Mouse (Mus musculus) midbrain, embryonic 15.5 days (tissue): ENCODE results near the gene Pkig. TPM values are rescaled to one million over a fixed set of nuclear protein-coding genes. Genes with fewer than 3 reads are reported as not detected.

ENCODE experiments used
- ATAC-seq: fragments of 200-750 bp; cut with Nextera tagmentation; replicated peaks from 2 replicates; pipeline ENCODE4 v1.8.0; 2017; ENCODE audit warnings: moderate TSS enrichment
- H3K27ac ChIP-seq: fragments of 300-500 bp; sonication (generic); 2 replicates; pipeline ENCODE4 v1.5.1; 2015; ENCODE audit warnings: mild to moderate bottlenecking, inconsistent platforms
- H3K27me3 ChIP-seq: fragments of 300-500 bp; sonication (generic); replicated peaks from 2 replicates; pipeline ENCODE4 v1.6.1; 2015; ENCODE audit warnings: inconsistent platforms
- H3K36me3 ChIP-seq: fragments of 300-500 bp; sonication (generic); replicated peaks from 2 replicates; pipeline ENCODE4 v1.6.1; 2015; ENCODE audit warnings: inconsistent platforms
- H3K4me1 ChIP-seq: fragments of 300-500 bp; sonication (generic); 2 replicates; pipeline ENCODE4 v1.6.1; 2015; ENCODE audit warnings: inconsistent platforms
- H3K4me2 ChIP-seq: fragments of 300-500 bp; sonication (generic); 2 replicates; pipeline ENCODE4 v1.6.1; 2015; ENCODE audit warnings: inconsistent platforms, mild to moderate bottlenecking, moderate library complexity
- H3K4me3 ChIP-seq: fragments of 300-500 bp; sonication (generic); 2 replicates; pipeline ENCODE4 v1.5.1; 2015; ENCODE audit warnings: mild to moderate bottlenecking, inconsistent platforms
- H3K9ac ChIP-seq: fragments of 300-500 bp; sonication (generic); 2 replicates; pipeline ENCODE4 v1.6.1; 2015; ENCODE audit warnings: mild to moderate bottlenecking, inconsistent platforms
- H3K9me3 ChIP-seq: fragments of 300-500 bp; sonication (generic); 2 replicates; pipeline ENCODE4 v1.6.1; 2016; ENCODE audit warnings: inconsistent platforms
- WGBS: fragments of 180-500 bp; shearing (Covaris S2); methylation state at CpG from one replicate; pipeline ENCODE4 v1.1.7; 2015; ENCODE audit warnings: mixed read lengths; 5-methylcytosine and 5-hydroxymethylcytosine counted together
- polyA plus RNA-seq: library from polyadenylated mRNA; unstranded; fragments of >200 nt; fragmentation: Nextera tagmentation; extraction: Ambion mirVana; gene quantifications from 2 replicates; pipeline ENCODE4 v1.2.1, GENCODE M21; 2015

The Pkig gene
- polyA plus RNA-seq, 1 experiment from 2014 or later = 125 TPM

- Histone ChIP-seq H3K27ac (no peak overlapping the region), H3K4me3 (no peak overlapping the region), H3K9ac (no peak overlapping the region), H3K4me2 (no peak overlapping the region), H3K36me3 (no peaks in the 10 kb centered on the region), H3K27me3 (no peaks in the 10 kb centered on the region), H3K9me3 (no peaks in the 10 kb centered on the region), H3K4me1 (no peaks in the 10 kb centered on the region)
- no peak for ATAC-seq
- 19% methylated on average over 2 of the region's 2 CpGs for WGBS
These were observed 98.5 kb downstream of the Pkig start for GRCm38 (mm10) chr2:163756723-163757122.

- 86% methylated on average over 2 of the region's 2 CpGs for WGBS
- H3K36me3 ChIP-seq = no peaks in the 10 kb centered on the region
- H3K9me3 ChIP-seq = no peaks in the 10 kb centered on the region
- H3K27me3 ChIP-seq = no peaks in the 10 kb centered on the region
- H3K9ac ChIP-seq = no peak overlapping the region
- H3K4me2 ChIP-seq = no peak overlapping the region
- H3K4me3 ChIP-seq = no peak overlapping the region
- H3K27ac ChIP-seq = no peak overlapping the region
- no peak for ATAC-seq
- no peaks in the 10 kb centered on the region for H3K4me1 ChIP-seq
These were observed 100.0 kb downstream of the Pkig start for GRCm38 (mm10) chr2:163758146-163758545.

GRCm38 (mm10) chr2:163760589-163760988 is 102.4 kb downstream of the Pkig start:
- Histone ChIP-seq H3K4me1 (no peaks in the 10 kb centered on the region), H3K4me2 (no peak overlapping the region), H3K36me3 (no peaks in the 10 kb centered on the region), H3K9ac (no peak overlapping the region), H3K4me3 (no peak overlapping the region), H3K27me3 (no peaks in the 10 kb centered on the region), H3K9me3 (no peaks in the 10 kb centered on the region), H3K27ac (no peak overlapping the region)
- WGBS = 87% methylated on average over 6 of the region's 6 CpGs
- ATAC-seq = no peak

- Histone ChIP-seq H3K36me3 (no peaks in the 10 kb centered on the region), H3K4me3 (no peak overlapping the region), H3K9ac (no peak overlapping the region), H3K27me3 (no peaks in the 10 kb centered on the region), H3K4me2 (no peak overlapping the region), H3K27ac (no peak overlapping the region), H3K9me3 (no peaks in the 10 kb centered on the region), H3K4me1 (no peaks in the 10 kb centered on the region)
- 90% methylated on average over 7 of the region's 7 CpGs for WGBS
- ATAC-seq = no peak
These were observed 103.2 kb downstream of the Pkig start for GRCm38 (mm10) chr2:163761402-163761801.

GRCm38 (mm10) chr2:163766261-163766660 is 108.1 kb downstream of the Pkig start:
- no peak overlapping the region for H3K4me3 ChIP-seq
- H3K9ac ChIP-seq = no peak overlapping the region
- no peaks in the 10 kb centered on the region for H3K27me3 ChIP-seq
- no peaks in the 10 kb centered on the region for H3K4me1 ChIP-seq
- H3K4me2 ChIP-seq = no peak overlapping the region
- no peaks in the 10 kb centered on the region for H3K9me3 ChIP-seq
- ATAC-seq = no peak
- H3K27ac ChIP-seq = no peak overlapping the region
- H3K36me3 ChIP-seq = no peaks in the 10 kb centered on the region

GRCm38 (mm10) chr2:163766890-163767289 is 108.7 kb downstream of the Pkig start:
- no peaks in the 10 kb centered on the region for H3K4me1 ChIP-seq
- no peaks in the 10 kb centered on the region for H3K36me3 ChIP-seq
- H3K9ac ChIP-seq = no peak overlapping the region
- no peak for ATAC-seq
- H3K27ac ChIP-seq = no peak overlapping the region
- H3K4me3 ChIP-seq = no peak overlapping the region
- WGBS = 87% methylated on average over 1 of the region's 1 CpGs
- no peaks in the 10 kb centered on the region for H3K9me3 ChIP-seq
- no peak overlapping the region for H3K4me2 ChIP-seq
- H3K27me3 ChIP-seq = no peaks in the 10 kb centered on the region

GRCm38 (mm10) chr2:163770731-163771130 is 112.5 kb downstream of the Pkig start:
- no peaks in the 10 kb centered on the region for H3K36me3 ChIP-seq
- H3K27ac ChIP-seq = no peak overlapping the region
- H3K27me3 ChIP-seq = no peaks in the 10 kb centered on the region
- no peak overlapping the region for H3K9ac ChIP-seq
- no peaks in the 10 kb centered on the region for H3K4me1 ChIP-seq
- no peak overlapping the region for H3K4me3 ChIP-seq
- ATAC-seq = no peak
- H3K4me2 ChIP-seq = no peak overlapping the region
- H3K9me3 ChIP-seq = no peaks in the 10 kb centered on the region
- 85% methylated on average over 8 of the region's 8 CpGs for WGBS

Other genes starting within 250 kb of the Pkig start
- gene Oser1, start 233.7 kb upstream of the Pkig start, polyA plus RNA-seq = 73.1 and 78.7 TPM in 2 replicates
- gene Gdap1l1, start 219.9 kb upstream of the Pkig start, polyA plus RNA-seq = 145 and 146 TPM in 2 replicates
- gene Fitm2, start 185.8 kb upstream of the Pkig start, polyA plus RNA-seq = 16.5 and 17.0 TPM in 2 replicates
- not detected in 2 replicates for gene R3hdml, start 166.1 kb upstream of the Pkig start, polyA plus RNA-seq
- not detected in 2 replicates for gene Hnf4a, start 151.6 kb upstream of the Pkig start, polyA plus RNA-seq
- 47.1 and 50.2 TPM in 2 replicates for gene Ttpal, start 56.1 kb upstream of the Pkig start, polyA plus RNA-seq
- gene Serinc3, start 13.3 kb upstream of the Pkig start, polyA plus RNA-seq = 33.0 and 35.9 TPM in 2 replicates
- 3.9 TPM in 2 replicates for gene Ada, start 91.9 kb downstream of the Pkig start, polyA plus RNA-seq
- gene Ccn5, start 162.5 kb downstream of the Pkig start, polyA plus RNA-seq = 0.28 and 0.68 TPM in 2 replicates
- 0.22 TPM in 1 of 2 replicates, not detected in the other for gene Kcnk15, start 195.3 kb downstream of the Pkig start, polyA plus RNA-seq